Mouse (Mus musculus) brain, embryonic 14.5 days (tissue): ENCODE results near the gene Myct1.

Experiments
- CTCF ChIP-seq: fragments of 200-500 bp; IDR thresholded peaks from 2 replicates; pipeline ENCODE4 v1.5.1; 2012; ENCODE audit warnings: inconsistent platforms, mild to moderate bottlenecking, moderate library complexity, borderline replicate concordance; ENCODE audit not compliant: insufficient read depth, insufficient read length; ENCODE audit errors: extremely low read depth
- POLR2A ChIP-seq: fragments of 200-500 bp; IDR thresholded peaks from 2 replicates; pipeline ENCODE4 v1.6.1; 2012; ENCODE audit warnings: mild to moderate bottlenecking, inconsistent platforms, borderline replicate concordance; ENCODE audit not compliant: poor library complexity, insufficient read depth, insufficient read length, severe bottlenecking; ENCODE audit errors: extremely low read depth

GRCm38 (mm10) chr10:5594457-5594856 lies 882 bp downstream of the Myct1 start:
- TF ChIP-seq CTCF, result no peak
- TF ChIP-seq POLR2A, result no peak
